Mouse (Mus musculus) lung, adult 2 months (tissue): Measurements from ENCODE around the gene Nagk.

Experiments used
- CTCF ChIP-seq: fragments of 200-500 bp; IDR thresholded peaks from 2 replicates; pipeline ENCODE4 v1.5.1; 2011; ENCODE audit warnings: mild to moderate bottlenecking, low read length, control low read depth; ENCODE audit not compliant: insufficient read depth
- POLR2A ChIP-seq: fragments of 200-500 bp; IDR thresholded peaks from 2 replicates; pipeline ENCODE4 v1.6.1; 2011; ENCODE audit warnings: low read depth, mild to moderate bottlenecking, control low read depth, low read length, borderline replicate concordance; ENCODE audit errors: extremely low read depth

GRCm38 (mm10) chr6:83802846-83803245 is 8.1 kb downstream of the Nagk start:
- no peak for TF ChIP-seq POLR2A
- no peak for TF ChIP-seq CTCF
